Comparison of ENCODE assay signal across 17 mouse cellular contexts in the genomic region with DNA sequence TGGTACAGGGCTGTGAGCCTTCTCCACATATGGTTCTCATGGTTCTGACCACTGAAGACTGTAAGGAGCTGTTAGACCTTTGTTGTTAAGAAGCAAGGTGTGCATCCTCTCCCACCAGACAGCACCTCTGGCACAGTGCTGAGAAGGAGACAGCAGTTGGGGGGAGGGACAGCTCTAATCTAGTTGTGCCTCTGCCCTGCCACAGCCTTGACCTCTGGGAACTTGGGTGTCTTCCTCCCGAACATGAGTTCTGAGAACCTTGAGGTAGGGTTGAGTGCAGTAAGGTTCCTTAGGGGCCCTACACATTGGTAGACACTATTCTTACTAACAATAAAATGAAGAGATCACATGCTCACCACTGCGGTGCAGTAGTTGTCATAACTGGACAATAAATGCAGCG.
"Had no signal": no experiment of that assay in that cellular context is flagged by ENCODE, and none has a peak within 500 bp of the region (broad histone marks: within the 10 kb centered on the region; RNA-seq: fewer than 3 reads in every experiment).

No protein-coding gene starts in this region.

- H3K9ac ChIP-seq: intestine, embryonic 15.5 days; limb, embryonic 13.5 days; liver, embryonic 15.5 days; lung, embryonic 14.5 days; midbrain, embryonic 13.5 days; neural tube, embryonic 15.5 days had no signal

- H3K27ac ChIP-seq: intestine, embryonic 15.5 days; layer of hippocampus, adult 2 months; limb, embryonic 13.5 days; liver, embryonic 15.5 days; macrophage; midbrain, embryonic 13.5 days; neural tube, embryonic 15.5 days; stomach, postnatal 0 days had no signal

- ATAC-seq: intestine, embryonic 15.5 days; midbrain, embryonic 13.5 days had no signal

- H3K36me3 ChIP-seq: intestine, embryonic 15.5 days; liver, embryonic 15.5 days had no signal

- H3K4me2 ChIP-seq: intestine, embryonic 15.5 days; limb, embryonic 13.5 days; liver, embryonic 15.5 days; lung, embryonic 14.5 days; midbrain, embryonic 13.5 days; neural tube, embryonic 15.5 days had no signal

- DNase-seq: kidney, adult 18-20 months; kidney, postnatal 10 days; kidney, postnatal 4 days; left cerebral cortex, postnatal 4 days; lung, embryonic 14.5 days; lung, postnatal 10 days; right cerebral cortex, adult 18-20 months; thymus, adult 18-20 months; thymus, postnatal 14 days had no signal

- H3K27me3 ChIP-seq: intestine, embryonic 15.5 days; limb, embryonic 13.5 days; liver, embryonic 15.5 days; midbrain, embryonic 13.5 days; neural tube, embryonic 15.5 days had no signal

- H3K9me3 ChIP-seq: intestine, embryonic 15.5 days; limb, embryonic 13.5 days; liver, embryonic 15.5 days; midbrain, embryonic 13.5 days; neural tube, embryonic 15.5 days had no signal

- H3K4me3 ChIP-seq: intestine, embryonic 15.5 days; layer of hippocampus, adult 2 months; limb, embryonic 13.5 days; liver, embryonic 15.5 days; midbrain, embryonic 13.5 days; neural tube, embryonic 15.5 days had no signal
